Comparison of ENCODE assay signal across 16 mouse cellular contexts in genomic region chr7:130237244-130237643, GRCm38 (mm10).
DNase-seq lines count a peak whose midpoint lies in the region; ATAC-seq and TF ChIP-seq lines count a peak whose summit lies in the region.
"Had no signal": no experiment of that assay in that cellular context is flagged by ENCODE, and none has a peak within 500 bp of the region (broad histone marks: within the 10 kb centered on the region; RNA-seq: fewer than 3 reads in every experiment).

No protein-coding gene starts in this region.

- no peak overlapping the region for H3K9ac ChIP-seq in intestine, embryonic 14.5 days (ENCODE audit: low read length)
- H3K9ac ChIP-seq in intestine, embryonic 15.5 days, result no peak overlapping the region
- H3K9ac ChIP-seq in lung, postnatal 0 days (replicated peaks; ENCODE audit: low read depth), result no peak overlapping the region
- H3K9ac ChIP-seq: embryonic facial prominence, embryonic 12.5 days; forebrain, embryonic 15.5 days; heart, embryonic 13.5 days; hindbrain, embryonic 15.5 days had no signal

- H3K9me3 ChIP-seq in intestine, embryonic 14.5 days (ENCODE audit: control insufficient read depth, low read length), result no peaks in the 10 kb centered on the region
- H3K9me3 ChIP-seq in intestine, embryonic 15.5 days, result no peaks in the 10 kb centered on the region
- no peaks in the 10 kb centered on the region for H3K9me3 ChIP-seq in lung, postnatal 0 days (ENCODE audit: low read length)
- H3K9me3 ChIP-seq: embryonic facial prominence, embryonic 12.5 days; forebrain, embryonic 15.5 days; heart, embryonic 13.5 days; hindbrain, embryonic 15.5 days had no signal

- H3K27me3 ChIP-seq in intestine, embryonic 14.5 days (replicated peaks; ENCODE audit: control insufficient read depth, insufficient read depth, low read length), result no peaks in the 10 kb centered on the region
- H3K27me3 ChIP-seq in intestine, embryonic 15.5 days (replicated peaks), result no peaks in the 10 kb centered on the region
- no peaks in the 10 kb centered on the region for H3K27me3 ChIP-seq in lung, postnatal 0 days (replicated peaks; ENCODE audit: insufficient read depth, low read length)
- H3K27me3 ChIP-seq: embryonic facial prominence, embryonic 12.5 days; forebrain, embryonic 15.5 days; heart, embryonic 13.5 days; hindbrain, embryonic 15.5 days had no signal

- ATAC-seq in intestine, embryonic 14.5 days (replicated peaks; ENCODE audit: low FRiP score, low TSS enrichment, low read depth), result 0 out of 2 replicates have a peak, but pooled peaks have one; percentile 16
- ATAC-seq in intestine, embryonic 15.5 days, result no peak
- peak; percentile 75 for ATAC-seq in lung, postnatal 0 days
- ATAC-seq: forebrain, embryonic 15.5 days had no signal

- no peak overlapping the region for H3K4me2 ChIP-seq in intestine, embryonic 14.5 days (ENCODE audit: low read length)
- no peak overlapping the region for H3K4me2 ChIP-seq in intestine, embryonic 15.5 days (replicated peaks)
- H3K4me2 ChIP-seq in lung, postnatal 0 days (replicated peaks; ENCODE audit: low read depth, low read length), result no peak overlapping the region
- H3K4me2 ChIP-seq: embryonic facial prominence, embryonic 12.5 days; forebrain, embryonic 15.5 days; heart, embryonic 13.5 days; hindbrain, embryonic 15.5 days had no signal

- no peak overlapping the region for H3K27ac ChIP-seq in intestine, embryonic 14.5 days (ENCODE audit: low read depth)
- H3K27ac ChIP-seq in intestine, embryonic 15.5 days, result no peak overlapping the region
- 0 out of 2 replicates have a peak overlapping the region, but pooled peaks have one; percentile 5 for H3K27ac ChIP-seq in lung, postnatal 0 days (ENCODE audit: low read length)
- H3K27ac ChIP-seq: embryonic facial prominence, embryonic 12.5 days; forebrain, embryonic 15.5 days; heart, embryonic 13.5 days; hindbrain, embryonic 15.5 days had no signal

- H3K36me3 ChIP-seq in intestine, embryonic 14.5 days (ENCODE audit: control insufficient read depth, insufficient read depth, low read length), result peaks cover 36% of the 10 kb centered on the region
- no peaks in the 10 kb centered on the region for H3K36me3 ChIP-seq in intestine, embryonic 15.5 days
- H3K36me3 ChIP-seq in lung, postnatal 0 days (ENCODE audit: insufficient read depth, low read length), result 0 out of 2 replicates have a peak, but pooled peaks cover 5% of the 10 kb centered on the region
- H3K36me3 ChIP-seq: forebrain, embryonic 15.5 days; hindbrain, embryonic 15.5 days had no signal

- DNase-seq in adrenal gland, adult 2 months, result peak; percentile 59
- DNase-seq in adrenal gland, postnatal 10 days, result no peak
- no peak for DNase-seq in intestine, embryonic 14.5 days (ENCODE audit: low spot score)
- DNase-seq in lung, postnatal 0 days (ENCODE audit: low spot score), result peak; percentile 63
- no peak for DNase-seq in lung, postnatal 4 days
- DNase-seq in natural killer cell, adult 2 months (ENCODE audit: low spot score in 2 of 2), result no peak
- DNase-seq: cerebellum, adult 18-20 months; cerebellum, postnatal 14 days; gastrocnemius, postnatal 36 days; heart, adult 11 months; heart, postnatal 36 days had no signal

- 79% methylated on average over 5 of the region's 5 CpGs for WGBS in intestine, embryonic 14.5 days
- WGBS in intestine, embryonic 15.5 days, result 67% methylated on average over 5 of the region's 5 CpGs
- WGBS in lung, postnatal 0 days, result 58% methylated on average over 5 of the region's 5 CpGs

- H3K4me3 ChIP-seq in intestine, embryonic 14.5 days (ENCODE audit: low read depth, low read length), result no peak overlapping the region
- H3K4me3 ChIP-seq in intestine, embryonic 15.5 days (replicated peaks), result no peak overlapping the region
- H3K4me3 ChIP-seq in lung, postnatal 0 days (ENCODE audit: low read depth, low read length), result no peak overlapping the region
- H3K4me3 ChIP-seq: embryonic facial prominence, embryonic 12.5 days; forebrain, embryonic 15.5 days; heart, embryonic 13.5 days; hindbrain, embryonic 15.5 days had no signal

- peaks cover 8% of the 10 kb centered on the region for H3K4me1 ChIP-seq in intestine, embryonic 14.5 days (replicated peaks; ENCODE audit: control insufficient read depth, insufficient read depth, low read length)
- H3K4me1 ChIP-seq in intestine, embryonic 15.5 days (replicated peaks), result 0 out of 2 replicates have a peak, but pooled peaks cover 3% of the 10 kb centered on the region
- H3K4me1 ChIP-seq in lung, postnatal 0 days (ENCODE audit: insufficient read depth, low read depth, low read length), result no peaks in the 10 kb centered on the region
- H3K4me1 ChIP-seq: forebrain, embryonic 15.5 days; hindbrain, embryonic 15.5 days had no signal

- peak; percentile 56 for TF ChIP-seq EP300 in lung, postnatal 0 days (IDR thresholded peaks at IDR 0.05)

- TF ChIP-seq CTCF in lung, postnatal 0 days (IDR thresholded peaks at IDR 0.05), result no peak

Comparison
In these comparisons a context has a peak if more than half of its experiments do, and no peak if none do; other contexts are left out.
1. DNase-seq: peak in adrenal gland, adult 2 months (single experiment) and lung, postnatal 0 days (single experiment); none in adrenal gland, postnatal 10 days (single experiment), intestine, embryonic 14.5 days (single experiment), lung, postnatal 4 days (0 of 2) and natural killer cell, adult 2 months (0 of 2).